In genomic region chr7:31041662-31042315, GRCm38 (mm10) we compare ENCODE assay signal across 8 mouse cellular contexts. TPM values are rescaled to one million over a fixed set of nuclear protein-coding genes. Genes with fewer than 3 reads are reported as not detected.
DNase-seq lines count a peak whose midpoint lies in the region; ATAC-seq lines count a peak whose summit lies in the region.

No protein-coding gene starts in this region.

- no peak for ATAC-seq in forebrain, embryonic 15.5 days (replicated peaks)
- ATAC-seq in hindbrain, embryonic 13.5 days (ENCODE audit: low FRiP score) = no peak
- ATAC-seq in liver, embryonic 12.5 days = 0 out of 2 replicates have a peak, but pooled peaks have one; percentile 18
- peak; percentile 72 for ATAC-seq in monocyte, adult 5-6 weeks (replicated peaks; ENCODE audit: insufficient number of reproducible peaks, low FRiP score, low TSS enrichment, poor library complexity, severe bottlenecking)

- H3K9ac ChIP-seq in forebrain, embryonic 15.5 days (replicated peaks) = no peak overlapping the region
- peak overlapping the region; percentile 36; the same call in 1 of the 2 replicates for H3K9ac ChIP-seq in hindbrain, embryonic 13.5 days
- 0 out of 2 replicates have a peak overlapping the region, but pooled peaks have one; percentile 41 for H3K9ac ChIP-seq in liver, embryonic 12.5 days

- no peaks in the 10 kb centered on the region for H3K36me3 ChIP-seq in forebrain, embryonic 15.5 days
- H3K36me3 ChIP-seq in hindbrain, embryonic 13.5 days = no peaks in the 10 kb centered on the region
- no peaks in the 10 kb centered on the region for H3K36me3 ChIP-seq in liver, embryonic 12.5 days

- peak overlapping the region; percentile 21 for H3K4me2 ChIP-seq in forebrain, embryonic 15.5 days (replicated peaks)
- peak overlapping the region; percentile 36 for H3K4me2 ChIP-seq in hindbrain, embryonic 13.5 days
- H3K4me2 ChIP-seq in liver, embryonic 12.5 days = peak overlapping the region; percentile 55

- H3K4me3 ChIP-seq in forebrain, embryonic 15.5 days = peak overlapping the region; percentile 11
- H3K4me3 ChIP-seq in hindbrain, embryonic 13.5 days = peak overlapping the region; percentile 7
- peak overlapping the region; percentile 39 for H3K4me3 ChIP-seq in liver, embryonic 12.5 days

- peak; percentile 33 for DNase-seq in ovary, postnatal 36 days (ENCODE audit: low spot score)
- no peak for DNase-seq in ovary, postnatal 14 days (ENCODE audit: low spot score)
- DNase-seq in thymus, postnatal 4 days = peak; percentile 76
- no peak for DNase-seq in cerebellum, postnatal 14 days

- H3K27me3 ChIP-seq in forebrain, embryonic 15.5 days = peaks cover 29% of the 10 kb centered on the region
- H3K27me3 ChIP-seq in hindbrain, embryonic 13.5 days = peaks cover 74% of the 10 kb centered on the region
- H3K27me3 ChIP-seq in liver, embryonic 12.5 days (replicated peaks) = peaks cover 63% of the 10 kb centered on the region

- no peaks in the 10 kb centered on the region for H3K9me3 ChIP-seq in forebrain, embryonic 15.5 days
- H3K9me3 ChIP-seq in hindbrain, embryonic 13.5 days = no peaks in the 10 kb centered on the region
- no peaks in the 10 kb centered on the region for H3K9me3 ChIP-seq in liver, embryonic 12.5 days (replicated peaks)

- no peak overlapping the region for H3K27ac ChIP-seq in forebrain, embryonic 15.5 days (replicated peaks)
- no peak overlapping the region for H3K27ac ChIP-seq in hindbrain, embryonic 13.5 days
- no peak overlapping the region for H3K27ac ChIP-seq in liver, embryonic 12.5 days

- 3% methylated on average over 28 of the region's 28 CpGs for WGBS in forebrain, embryonic 15.5 days
- 3% methylated on average over 28 of the region's 28 CpGs for WGBS in hindbrain, embryonic 13.5 days
- WGBS in liver, embryonic 12.5 days (ENCODE audit: insufficient replicate concordance) = 2% methylated on average over 28 of the region's 28 CpGs

- peaks cover 6% of the 10 kb centered on the region; the same call in 1 of the 2 replicates for H3K4me1 ChIP-seq in forebrain, embryonic 15.5 days
- H3K4me1 ChIP-seq in hindbrain, embryonic 13.5 days (replicated peaks) = peaks cover 14% of the 10 kb centered on the region
- peaks cover 16% of the 10 kb centered on the region for H3K4me1 ChIP-seq in liver, embryonic 12.5 days

RNA-seq across cellular contexts. Expression of gene Fxyd5, which starts 0.5 kb away (rescaled TPM):
- polyA plus RNA-seq in forebrain, embryonic 15.5 days (2015; fragmentation: Nextera tagmentation; extraction: Ambion mirVana) = 13.4 and 14.7 TPM in 2 replicates
- polyA plus RNA-seq in hindbrain, embryonic 13.5 days (2015; fragmentation: Nextera tagmentation; extraction: Ambion mirVana) = 13.0 and 20.0 TPM in 2 replicates
- polyA plus RNA-seq in liver, embryonic 12.5 days (2016; fragmentation: Nextera tagmentation; extraction: Ambion mirVana) = 19.0 and 22.3 TPM in 2 replicates
- 930 to 1,250 TPM (median 1,146 TPM) in 3 replicates for total RNA-seq in monocyte, adult 5-6 weeks (2017)

RNA-seq across cellular contexts. Expression of gene Fxyd7, which starts 9.5 kb away (rescaled TPM):
- 49.2 and 60.4 TPM in 2 replicates for polyA plus RNA-seq in forebrain, embryonic 15.5 days (2015; fragmentation: Nextera tagmentation; extraction: Ambion mirVana)
- polyA plus RNA-seq in hindbrain, embryonic 13.5 days (2015; fragmentation: Nextera tagmentation; extraction: Ambion mirVana) = 108 and 116 TPM in 2 replicates
- 0.45 and 0.55 TPM in 2 replicates for polyA plus RNA-seq in liver, embryonic 12.5 days (2016; fragmentation: Nextera tagmentation; extraction: Ambion mirVana)
- not detected in 3 replicates for total RNA-seq in monocyte, adult 5-6 weeks (2017)

RNA-seq across cellular contexts. Expression of gene Fxyd1, which starts 15.2 kb away (rescaled TPM):
- 8.2 and 14.7 TPM in 2 replicates for polyA plus RNA-seq in forebrain, embryonic 15.5 days (2015; fragmentation: Nextera tagmentation; extraction: Ambion mirVana)
- 27.3 and 30.6 TPM in 2 replicates for polyA plus RNA-seq in hindbrain, embryonic 13.5 days (2015; fragmentation: Nextera tagmentation; extraction: Ambion mirVana)
- 28.2 and 28.3 TPM in 2 replicates for polyA plus RNA-seq in liver, embryonic 12.5 days (2016; fragmentation: Nextera tagmentation; extraction: Ambion mirVana)
- total RNA-seq in monocyte, adult 5-6 weeks (2017) = not detected in 3 replicates

RNA-seq across cellular contexts. Expression of gene Lgi4, which starts 17.4 kb away (rescaled TPM):
- polyA plus RNA-seq in forebrain, embryonic 15.5 days (2015; fragmentation: Nextera tagmentation; extraction: Ambion mirVana) = 0.20 and 0.26 TPM in 2 replicates
- 1.1 and 1.6 TPM in 2 replicates for polyA plus RNA-seq in hindbrain, embryonic 13.5 days (2015; fragmentation: Nextera tagmentation; extraction: Ambion mirVana)
- polyA plus RNA-seq in liver, embryonic 12.5 days (2016; fragmentation: Nextera tagmentation; extraction: Ambion mirVana) = 0.06 and 0.19 TPM in 2 replicates
- total RNA-seq in monocyte, adult 5-6 weeks (2017) = 0.21 to 0.49 TPM (median 0.38 TPM) in 3 replicates

RNA-seq across cellular contexts. Expression of gene Fxyd3, which starts 34.7 kb away (rescaled TPM):
- polyA plus RNA-seq in forebrain, embryonic 15.5 days (2015; fragmentation: Nextera tagmentation; extraction: Ambion mirVana) = not detected in 2 replicates
- 0.79 and 1.3 TPM in 2 replicates for polyA plus RNA-seq in hindbrain, embryonic 13.5 days (2015; fragmentation: Nextera tagmentation; extraction: Ambion mirVana)
- polyA plus RNA-seq in liver, embryonic 12.5 days (2016; fragmentation: Nextera tagmentation; extraction: Ambion mirVana) = 0.67 and 0.86 TPM in 2 replicates
- 0.29 TPM in 1 of 3 replicates, not detected in the others for total RNA-seq in monocyte, adult 5-6 weeks (2017)

Comparison
In these comparisons a context has a peak if more than half of its experiments do, and no peak if none do; other contexts are left out.
1. DNase-seq: peak in ovary, postnatal 36 days (single experiment) and thymus, postnatal 4 days (single experiment); none in ovary, postnatal 14 days (single experiment) and cerebellum, postnatal 14 days (0 of 2).
2. ATAC-seq: peak in liver, embryonic 12.5 days (single experiment) and monocyte, adult 5-6 weeks (single experiment); none in forebrain, embryonic 15.5 days (single experiment) and hindbrain, embryonic 13.5 days (single experiment).
3. RNA of gene Fxyd7, which starts 9.5 kb away (polyA plus RNA-seq): 108 to 116 TPM in hindbrain, embryonic 13.5 days and 49.2 to 60.4 TPM in forebrain, embryonic 15.5 days; 0.45 to 0.55 TPM in liver, embryonic 12.5 days; every median in the first group is over 10 times any median in the second.
4. Peak in every context shown above with its lines, with median percentiles within 50 percentile points of each other: H3K4me2 ChIP-seq and H3K4me3 ChIP-seq.